Mouse (Mus musculus) left cerebral cortex, adult 18-20 months (tissue): ENCODE measurements around the gene Capza1. TPM values are rescaled to one million over a fixed set of nuclear protein-coding genes. Genes with fewer than 3 reads are reported as not detected.
"Not testable (repeated sequence)": the region's sequence is repeated elsewhere in the genome, so short reads cannot be mapped to it uniquely, and the experiment has no call there.

ENCODE experiments used
- DNase-seq, 2 experiments: peaks; one replicate each; pipeline ENCODE4 v3.0.0; 2021 to 2022; ENCODE audit warnings: low spot score in 2 of 2, mixed read lengths in 1 of 2
- total RNA-seq, 2 experiments: library from RNA; stranded (reverse); gene quantifications; 2 replicates each; pipeline ENCODE4 v1.2.3; 2021

The Capza1 gene
- total RNA-seq, 2 experiments from 2014 or later: 29.2 to 40.3 TPM

- DNase-seq: peak; percentile 13 to 38
Measured at GRCm38 (mm10) chr3:104817991-104818748, 46.1 kb downstream of the Capza1 start, which contains the start of gene Mov10. Gene Mov10, minus strand, starts transcription at chr3:104818563.

- peak; percentile 23 to 48 for DNase-seq
Measured at GRCm38 (mm10) chr3:104817481-104817990, 46.8 kb downstream of the Capza1 start.

- DNase-seq: no peak
Measured at GRCm38 (mm10) chr3:104816130-104816529, 48.2 kb downstream of the Capza1 start.

- no peak for DNase-seq
Measured at GRCm38 (mm10) chr3:104815346-104815745, 49.0 kb downstream of the Capza1 start.

- DNase-seq: no peak
Measured at GRCm38 (mm10) chr3:104814746-104815145, 49.6 kb downstream of the Capza1 start.

GRCm38 (mm10) chr3:104813227-104813626, 51.1 kb downstream of the Capza1 start:
- not testable (repeated sequence) for DNase-seq

- DNase-seq: no peak
Measured at GRCm38 (mm10) chr3:104812254-104812653, 52.1 kb downstream of the Capza1 start.

GRCm38 (mm10) chr3:104811752-104812151, 52.6 kb downstream of the Capza1 start:
- DNase-seq: no peak

GRCm38 (mm10) chr3:104805539-104805938, 58.8 kb downstream of the Capza1 start:
- no peak for DNase-seq

GRCm38 (mm10) chr3:104804312-104804711, 60.0 kb downstream of the Capza1 start:
- no peak for DNase-seq

GRCm38 (mm10) chr3:104801481-104801880, 62.8 kb downstream of the Capza1 start:
- DNase-seq: no peak

GRCm38 (mm10) chr3:104800681-104801080, 63.6 kb downstream of the Capza1 start:
- no peak for DNase-seq

- no peak for DNase-seq
Measured at GRCm38 (mm10) chr3:104796430-104797082, 67.7 kb downstream of the Capza1 start.

GRCm38 (mm10) chr3:104795661-104796340, 68.5 kb downstream of the Capza1 start:
- DNase-seq: no peak

- no peak for DNase-seq
Measured at GRCm38 (mm10) chr3:104794953-104795470, 69.3 kb downstream of the Capza1 start.

- DNase-seq: peak; percentile 42 to 52
Measured at GRCm38 (mm10) chr3:104793871-104794828, 70.2 kb downstream of the Capza1 start.

- DNase-seq: no peak
Measured at GRCm38 (mm10) chr3:104792360-104793270, 71.7 kb downstream of the Capza1 start.

GRCm38 (mm10) chr3:104791671-104792070, 72.6 kb downstream of the Capza1 start:
- peak; percentile 37 to 53 for DNase-seq

- DNase-seq: no peak
Measured at GRCm38 (mm10) chr3:104791017-104791416, 73.3 kb downstream of the Capza1 start.
